Mouse (Mus musculus) heart, adult 8-10 months (tissue): Measurements from ENCODE around the gene Ptma. TPM values are rescaled to one million over a fixed set of nuclear protein-coding genes. Genes with fewer than 3 reads are reported as not detected.
"Not testable (repeated sequence)": the region's sequence is repeated elsewhere in the genome, so short reads cannot be mapped to it uniquely, and the experiment has no call there.

Experiments
- DNase-seq: peaks from one replicate; pipeline ENCODE4 v3.0.0; 2022; ENCODE audit warnings: low spot score
- total RNA-seq, 4 experiments: library from RNA; stranded (reverse); gene quantifications; 2 replicates each; pipeline ENCODE4 v1.2.4; 2022

Gene Ptma
- 100 to 1,000 TPM; 183 to 230 (median 211) TPM for total RNA-seq

GRCm38 (mm10) chr1:86526116-86526788, at the start of gene Ptma:
Gene Ptma (plus strand): TSS chr1:86526726.
- peak; percentile 98 for DNase-seq

GRCm38 (mm10) chr1:86477738-86478285, 48.7 kb upstream of the Ptma start:
- no peak for DNase-seq

- DNase-seq: no peak
Measured at GRCm38 (mm10) chr1:86479099-86479825, 47.3 kb upstream of the Ptma start.

- DNase-seq: no peak
Measured at GRCm38 (mm10) chr1:86480288-86480687, 46.2 kb upstream of the Ptma start.

- no peak for DNase-seq
Measured at GRCm38 (mm10) chr1:86480735-86481447, 45.6 kb upstream of the Ptma start.

GRCm38 (mm10) chr1:86481468-86481867, 45.1 kb upstream of the Ptma start:
- DNase-seq: no peak

- DNase-seq: no peak
Measured at GRCm38 (mm10) chr1:86482288-86482687, 44.2 kb upstream of the Ptma start.

- DNase-seq: no peak
Measured at GRCm38 (mm10) chr1:86482761-86483160, 43.8 kb upstream of the Ptma start.

GRCm38 (mm10) chr1:86485346-86485745, 41.2 kb upstream of the Ptma start:
- no peak for DNase-seq

- DNase-seq: not testable (repeated sequence)
Measured at GRCm38 (mm10) chr1:86485858-86486257, 40.7 kb upstream of the Ptma start.

- no peak for DNase-seq
Measured at GRCm38 (mm10) chr1:86486703-86487294, 39.7 kb upstream of the Ptma start.

- DNase-seq: peak; percentile 100
Measured at GRCm38 (mm10) chr1:86487295-86487907, 39.1 kb upstream of the Ptma start.

- DNase-seq: no peak
Measured at GRCm38 (mm10) chr1:86487908-86488314, 38.6 kb upstream of the Ptma start.

- no peak for DNase-seq
Measured at GRCm38 (mm10) chr1:86488326-86488725, 38.2 kb upstream of the Ptma start.

- DNase-seq: no peak
Measured at GRCm38 (mm10) chr1:86488774-86489173, 37.8 kb upstream of the Ptma start.

- DNase-seq: no peak
Measured at GRCm38 (mm10) chr1:86489901-86490300, 36.6 kb upstream of the Ptma start.

GRCm38 (mm10) chr1:86490697-86491096, 35.8 kb upstream of the Ptma start:
- no peak for DNase-seq

GRCm38 (mm10) chr1:86491533-86492094, 34.9 kb upstream of the Ptma start:
- no peak for DNase-seq

- DNase-seq: no peak
Measured at GRCm38 (mm10) chr1:86492095-86493070, 34.1 kb upstream of the Ptma start.

- no peak for DNase-seq
Measured at GRCm38 (mm10) chr1:86493783-86494182, 32.7 kb upstream of the Ptma start.
